Mouse (Mus musculus) MN1 (cell line): ENCODE measurements around the gene Akr1c14.
"Not testable (repeated sequence)": the region's sequence is repeated elsewhere in the genome, so short reads cannot be mapped to it uniquely, and the experiment has no call there.

Experiments used
- DNase-seq: peaks from one replicate; pipeline ENCODE4 v3.0.0-alpha.2; 2016; ENCODE audit warnings: low spot score

Akr1c14 gene

GRCm38 (mm10) chr13:4123146-4123545, 74.3 kb downstream of the Akr1c14 start:
- no peak for DNase-seq

- DNase-seq = not testable (repeated sequence)
Observed at GRCm38 (mm10) chr13:4124471-4124870, 75.7 kb downstream of the Akr1c14 start.

- DNase-seq = not testable (repeated sequence)
Observed at GRCm38 (mm10) chr13:4125846-4126245, 77.0 kb downstream of the Akr1c14 start.

DNA sequence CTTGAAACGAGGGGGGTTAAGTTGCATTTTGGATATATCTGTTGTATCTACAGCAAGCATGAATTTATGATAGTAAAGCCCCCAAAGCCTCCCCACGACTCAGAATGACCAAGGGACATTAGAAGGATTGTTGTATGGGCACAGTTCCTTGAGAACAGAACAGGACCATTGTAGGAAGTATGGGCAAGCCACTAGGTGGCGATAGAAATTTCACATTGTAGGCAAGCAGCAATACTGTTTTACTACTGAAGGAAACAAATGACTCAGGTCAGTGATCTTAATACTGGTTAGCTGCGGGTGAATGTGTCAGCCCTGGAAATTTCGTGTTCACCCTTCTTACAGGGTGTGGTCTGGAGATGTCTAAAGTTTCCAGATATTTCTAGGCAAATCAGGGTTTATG, 80.3 kb downstream of the Akr1c14 start:
- peak; percentile 34 for DNase-seq

DNA sequence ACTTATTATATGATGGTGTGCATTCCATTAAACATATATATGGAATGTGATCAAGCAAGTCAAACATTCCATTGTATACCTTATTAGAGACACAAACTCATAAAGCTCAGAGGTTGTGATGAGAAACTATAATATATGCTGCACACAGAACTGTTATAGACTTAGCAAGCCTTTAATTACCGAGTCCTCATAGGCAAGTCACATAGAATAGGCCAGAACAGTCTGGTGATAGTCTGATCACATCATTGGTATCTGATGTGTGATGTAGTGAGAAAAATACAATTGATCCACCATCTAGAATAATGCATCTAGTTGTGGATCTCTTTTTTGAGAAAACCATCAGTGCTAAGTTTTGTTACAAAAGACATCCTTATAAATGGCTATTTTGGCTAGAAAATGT, 82.5 kb downstream of the Akr1c14 start:
- DNase-seq = no peak

GRCm38 (mm10) chr13:4131721-4132120, 82.9 kb downstream of the Akr1c14 start:
- DNase-seq = no peak

DNA sequence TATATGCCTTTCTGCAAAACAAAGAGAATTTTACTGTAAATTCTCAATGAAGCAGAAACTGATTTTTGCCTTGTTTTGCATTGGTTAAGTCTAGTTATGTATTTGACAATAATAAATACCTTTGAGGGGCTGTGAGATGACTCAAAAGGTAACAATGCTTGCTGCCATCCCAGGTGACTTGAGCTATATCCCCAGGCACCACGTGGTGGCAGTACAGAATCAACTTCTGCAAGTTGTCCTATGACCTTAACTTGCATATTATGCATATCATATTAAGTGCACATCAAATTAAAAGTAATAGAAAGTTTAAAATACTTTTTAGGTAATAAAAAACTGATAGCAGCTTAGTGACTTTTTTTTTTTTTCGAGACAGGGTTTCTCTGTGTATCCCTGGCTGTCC, 84.3 kb downstream of the Akr1c14 start:
- DNase-seq = no peak
